Mouse (Mus musculus) B cell, adult (primary cell): ENCODE measurements around the gene Krtap19-9b. TPM values are rescaled to one million over a fixed set of nuclear protein-coding genes. Genes with fewer than 3 reads are reported as not detected.

Experiments
- total RNA-seq: library from RNA; stranded (reverse); gene quantifications from 4 replicates; pipeline ENCODE4 v1.2.4, GENCODE M21; 2023; ENCODE audit not compliant: inconsistent age

Krtap19-9b gene
- not detected in 4 replicates for total RNA-seq

GRCm38 (mm10) chr16:88932165-88932564 lies at the start of gene Krtap19-9b:
Gene Krtap19-9b, minus strand, starts transcription at chr16:88932265.

GRCm38 (mm10) chr16:88962773-88963172 lies 30.7 kb upstream of the Krtap19-9b start, which contains the start of gene Krtap16-3:
Gene Krtap16-3, minus strand, starts transcription at chr16:88962873.

GRCm38 (mm10) chr16:88896357-88896756 lies 35.7 kb downstream of the Krtap19-9b start, which contains the start of gene Krtap19-5:
Gene Krtap19-5, minus strand, starts transcription at chr16:88896457.

GRCm38 (mm10) chr16:88884989-88885388 lies 47.1 kb downstream of the Krtap19-9b start, which contains the start of gene Krtap19-4:
Gene Krtap19-4, minus strand, starts transcription at chr16:88885089.

Other genes with a start within 250 kb of the Krtap19-9b start
- not detected in 4 replicates for gene 2310061N02Rik, start 224.3 kb downstream of the Krtap19-9b start, total RNA-seq
- gene Krtap13-1, start 203.4 kb downstream of the Krtap19-9b start, total RNA-seq, result not detected in 4 replicates
- gene Krtap13, start 180.6 kb downstream of the Krtap19-9b start, total RNA-seq, result not detected in 4 replicates
- not detected in 4 replicates for gene 2310034C09Rik, start 173.4 kb downstream of the Krtap19-9b start, total RNA-seq
- gene 2310057N15Rik, start 158.1 kb downstream of the Krtap19-9b start, total RNA-seq, result not detected in 4 replicates
- gene Gm5965, start 154.4 kb downstream of the Krtap19-9b start, total RNA-seq, result not detected in 4 replicates
- not detected in 4 replicates for gene Gm20741, start 120.0 kb downstream of the Krtap19-9b start, total RNA-seq
- gene Krtap15, start 112.0 kb downstream of the Krtap19-9b start, total RNA-seq, result not detected in 4 replicates
- gene Krtap14, start 106.1 kb downstream of the Krtap19-9b start, total RNA-seq, result not detected in 4 replicates
- gene Krtap19-1, start 62.9 kb downstream of the Krtap19-9b start, total RNA-seq, result not detected in 4 replicates
- not detected in 4 replicates for gene Krtap19-2, start 58.0 kb downstream of the Krtap19-9b start, total RNA-seq
- gene Krtap19-3, start 54.2 kb downstream of the Krtap19-9b start, total RNA-seq, result not detected in 4 replicates
- not detected in 4 replicates for gene Krtap19-4, start 47.2 kb downstream of the Krtap19-9b start, total RNA-seq
- gene Krtap19-5, start 35.8 kb downstream of the Krtap19-9b start, total RNA-seq, result not detected in 4 replicates
- gene Krtap16-3, start 30.6 kb upstream of the Krtap19-9b start, total RNA-seq, result not detected in 4 replicates
- not detected in 4 replicates for gene Krtap22-2, start 78.5 kb upstream of the Krtap19-9b start, total RNA-seq
- not detected in 4 replicates for gene Gm10229, start 83.0 kb upstream of the Krtap19-9b start, total RNA-seq
- gene Krtap6-1, start 99.4 kb upstream of the Krtap19-9b start, total RNA-seq, result not detected in 4 replicates
- gene Gm10228, start 109.2 kb upstream of the Krtap19-9b start, total RNA-seq, result not detected in 4 replicates
- gene Krtap6-5, start 115.6 kb upstream of the Krtap19-9b start, total RNA-seq, result not detected in 4 replicates
- gene 1110025L11Rik, start 131.7 kb upstream of the Krtap19-9b start, total RNA-seq, result not detected in 4 replicates
- gene Krtap6-3, start 151.8 kb upstream of the Krtap19-9b start, total RNA-seq, result not detected in 4 replicates
- gene Gm6358, start 208.6 kb upstream of the Krtap19-9b start, total RNA-seq, result not detected in 4 replicates
- not detected in 4 replicates for gene Gm10061, start 218.8 kb upstream of the Krtap19-9b start, total RNA-seq
- not detected in 4 replicates for gene Gm9789, start 225.7 kb upstream of the Krtap19-9b start, total RNA-seq
- gene Gm7735, start 237.2 kb upstream of the Krtap19-9b start, total RNA-seq, result not detected in 4 replicates
- not detected in 4 replicates for gene 1110057P08Rik, start 242.5 kb upstream of the Krtap19-9b start, total RNA-seq